18 mouse cellular contexts compared by ENCODE assay signal in genomic region chr1:54678037-54678436, GRCm38 (mm10).
"Had no signal": no experiment of that assay in that cellular context is flagged by ENCODE, and none has a peak within 500 bp of the region (broad histone marks: within the 10 kb centered on the region; RNA-seq: fewer than 3 reads in every experiment).

No protein-coding gene starts in this region.

- H3K4me3 ChIP-seq: midbrain, embryonic 10.5 days; midbrain, embryonic 12.5 days; myocyte; neural tube, embryonic 13.5 days; neural tube, embryonic 15.5 days had no signal

- H3K27ac ChIP-seq: midbrain, embryonic 10.5 days; midbrain, embryonic 12.5 days; neural tube, embryonic 13.5 days; neural tube, embryonic 15.5 days had no signal

- H3K27me3 ChIP-seq: midbrain, embryonic 12.5 days; neural tube, embryonic 13.5 days; neural tube, embryonic 15.5 days had no signal

- ATAC-seq: midbrain, embryonic 16.5 days had no signal

- H3K9ac ChIP-seq: lung, embryonic 14.5 days; midbrain, embryonic 12.5 days; neural tube, embryonic 13.5 days; neural tube, embryonic 15.5 days had no signal

- H3K36me3 ChIP-seq: midbrain, embryonic 10.5 days; midbrain, embryonic 12.5 days had no signal

- DNase-seq: lung, adult 18-20 months; lung, embryonic 14.5 days; lung, postnatal 10 days; lung, postnatal 4 days; midbrain, embryonic 14.5 days; right cerebral cortex, adult 18-20 months; right cerebral cortex, postnatal 25 days; right cerebral cortex, postnatal 4 days; spleen, adult 18-20 months; thymus, adult 18-20 months; thymus, postnatal 14 days; thymus, postnatal 36 days had no signal

- H3K9me3 ChIP-seq: midbrain, embryonic 10.5 days; midbrain, embryonic 12.5 days; neural tube, embryonic 13.5 days; neural tube, embryonic 15.5 days had no signal

- H3K4me2 ChIP-seq: lung, embryonic 14.5 days; midbrain, embryonic 12.5 days; neural tube, embryonic 13.5 days; neural tube, embryonic 15.5 days had no signal

- H3K4me1 ChIP-seq: neural tube, embryonic 13.5 days had no signal
